ENCODE assay signal across 10 mouse cellular contexts in genomic region chr15:64032748-64033355, GRCm38 (mm10). TPM values are rescaled to one million over a fixed set of nuclear protein-coding genes. Genes with fewer than 3 reads are reported as not detected.
A peak's percentile ranks its signal among the peaks of the same experiment; 100 is the strongest.
DNase-seq lines count a peak whose midpoint lies in the region; ATAC-seq lines count a peak whose summit lies in the region.
"Had no signal": no experiment of that assay in that cellular context is flagged by ENCODE, and none has a peak within 500 bp of the region (broad histone marks: within the 10 kb centered on the region; RNA-seq: fewer than 3 reads in every experiment).

No protein-coding gene starts in this region.

- H3K9ac ChIP-seq in heart, embryonic 14.5 days (ENCODE audit: low read length) = no peak overlapping the region

- H3K36me3 ChIP-seq in heart, embryonic 14.5 days (ENCODE audit: control insufficient read depth, insufficient read depth, low read length) = no peaks in the 10 kb centered on the region

- WGBS in heart, embryonic 14.5 days = 61% methylated on average over 10 of the region's 10 CpGs

- no peak overlapping the region for H3K27ac ChIP-seq in heart, embryonic 14.5 days (replicated peaks in 1 of 2; ENCODE audit: control insufficient read depth in 1 of 2, insufficient read depth in 1 of 2, low read depth in 2 of 2, low read length in 2 of 2)

- no peak; the same call in 1 of the 2 replicates for ATAC-seq in heart, embryonic 14.5 days (ENCODE audit: insufficient number of reproducible peaks, insufficient read depth, low FRiP score, low read depth)

- no peak overlapping the region for H3K4me3 ChIP-seq in heart, embryonic 14.5 days (ENCODE audit: control insufficient read depth in 1 of 2, insufficient read depth in 1 of 2, low read depth in 1 of 2, low read length in 2 of 2)

- H3K4me2 ChIP-seq in heart, embryonic 14.5 days (ENCODE audit: low read length) = peak overlapping the region; percentile 11; the same call in 1 of the 2 replicates
- H3K4me2 ChIP-seq: midbrain, embryonic 11.5 days had no signal

- peaks cover 17 to 18% of the 10 kb centered on the region in 2 experiments for H3K4me1 ChIP-seq in heart, embryonic 14.5 days (ENCODE audit: control insufficient read depth in 2 of 2, insufficient read depth in 2 of 2, low read length in 2 of 2)

- H3K27me3 ChIP-seq in heart, embryonic 14.5 days (ENCODE audit: control insufficient read depth, insufficient read depth, low read length) = no peaks in the 10 kb centered on the region

- DNase-seq in heart, adult 8-10 months (ENCODE audit: low spot score) = no peak
- peak; percentile 32 for DNase-seq in retina, postnatal 1 day
- DNase-seq in retina, embryonic 14.5 days (ENCODE audit: low spot score) = no peak
- peak; percentile 49 to 62 for DNase-seq in kidney, postnatal 4 days
- no peak for DNase-seq in spleen, adult 18-20 months
- no peak for DNase-seq in spleen, postnatal 4 days (ENCODE audit: low spot score in 2 of 2)
- no peak for DNase-seq in thymus, postnatal 4 days

- no peaks in the 10 kb centered on the region for H3K9me3 ChIP-seq in heart, embryonic 14.5 days (ENCODE audit: control insufficient read depth, low read length)
- H3K9me3 ChIP-seq: G1E had no signal

RNA-seq across cellular contexts. Expression of gene Fam49b, which starts 27.4 kb away (rescaled TPM):
- polyA plus RNA-seq in heart, embryonic 14.5 days (2014; fragmentation: Nextera tagmentation; extraction: Ambion mirVana) = 59.3 and 60.6 TPM in 2 replicates
- total RNA-seq in heart, adult 8-10 months (2022) = 10 to 100 TPM; 18.1 to 26.6 (median 22.1) TPM

Comparison
In these comparisons a context has a peak if more than half of its experiments do, and no peak if none do; other contexts are left out.
1. DNase-seq: peak in retina, postnatal 1 day (single experiment) and kidney, postnatal 4 days (2 of 2); none in heart, adult 8-10 months (single experiment), retina, embryonic 14.5 days (single experiment), spleen, adult 18-20 months (0 of 2), spleen, postnatal 4 days (0 of 2) and thymus, postnatal 4 days (single experiment).